Mouse (Mus musculus) erythroblast, embryonic 14.5 days (primary cell): Measurements from ENCODE around the gene Ly75.

Experiments
- GATA1 ChIP-seq: IDR thresholded peaks from 2 replicates; pipeline ENCODE4 v1.6.1; 2012; ENCODE audit warnings: low read length, inconsistent platforms, mixed read lengths
- TAL1 ChIP-seq: IDR thresholded peaks from 3 replicates; pipeline ENCODE4 v1.6.1; 2012; ENCODE audit warnings: low read length, inconsistent platforms, mixed read lengths

- no peak for TF ChIP-seq TAL1
- no peak for TF ChIP-seq GATA1
Observed at GRCm38 (mm10) chr2:60282625-60283024, 100.5 kb downstream of the Ly75 start.
